Mouse (Mus musculus): ENCODE data around the gene Hdac8.

Gene Hdac8

DNA sequence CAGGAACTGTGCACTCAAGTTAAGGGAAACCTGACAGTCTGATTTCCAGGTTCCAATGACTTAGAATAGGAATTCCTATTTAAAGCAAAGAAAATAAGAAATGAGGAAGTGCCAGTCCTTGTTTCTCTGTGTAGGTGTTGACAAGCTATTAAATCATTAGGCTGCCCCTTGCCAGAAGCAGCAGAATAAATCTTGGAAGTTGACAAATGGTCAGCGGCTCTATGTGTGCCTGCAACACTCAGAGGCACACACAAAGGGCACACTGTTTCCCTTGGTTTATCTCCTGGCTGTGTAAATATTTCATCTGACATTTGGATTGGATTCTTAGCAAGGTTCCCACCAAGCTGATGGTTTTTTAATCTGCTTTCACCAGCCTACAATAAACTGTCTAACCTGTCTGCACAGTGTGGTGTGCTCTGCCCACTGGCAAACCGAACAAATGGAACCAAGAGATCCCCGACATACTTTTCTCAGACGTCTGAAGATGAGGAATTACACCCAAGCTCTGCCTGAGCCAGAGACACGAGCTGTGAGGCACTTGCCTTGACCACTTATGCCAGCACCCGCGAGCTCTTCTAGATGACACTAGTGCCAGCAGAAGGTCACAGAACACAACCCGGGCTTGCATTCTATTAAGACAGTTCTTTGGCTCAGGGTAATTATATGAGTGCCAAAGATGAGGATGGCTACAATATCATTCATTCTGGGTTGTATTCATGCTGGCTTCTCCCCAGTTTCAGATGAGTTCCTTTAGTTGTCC is 165.6 kb downstream of the Hdac8 start:
- peak; percentile 6 for DNase-seq

- no peak for DNase-seq
Measured at GRCm38 (mm10) chrX:102319696-102320095, 185.5 kb downstream of the Hdac8 start.

DNA sequence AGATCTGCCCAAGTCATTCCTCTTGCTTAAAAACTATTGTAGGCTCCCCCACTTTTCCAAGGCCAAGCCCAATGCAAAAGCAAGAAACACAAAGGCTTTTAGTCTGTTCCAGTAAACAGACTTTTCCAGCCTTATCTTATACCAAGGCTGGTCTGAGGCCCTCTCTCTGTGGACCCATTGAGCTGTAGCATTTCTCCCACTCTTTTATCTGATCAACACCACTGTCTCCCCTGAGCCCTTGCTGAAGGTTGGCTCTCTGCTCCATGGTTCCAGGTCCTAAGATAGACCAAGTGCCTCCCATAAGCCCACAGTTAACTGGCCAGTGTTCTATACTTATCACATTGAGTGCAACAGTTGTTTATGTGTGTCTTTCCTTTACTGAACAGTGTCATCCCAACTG is 185.9 kb downstream of the Hdac8 start:
- no peak for DNase-seq

DNA sequence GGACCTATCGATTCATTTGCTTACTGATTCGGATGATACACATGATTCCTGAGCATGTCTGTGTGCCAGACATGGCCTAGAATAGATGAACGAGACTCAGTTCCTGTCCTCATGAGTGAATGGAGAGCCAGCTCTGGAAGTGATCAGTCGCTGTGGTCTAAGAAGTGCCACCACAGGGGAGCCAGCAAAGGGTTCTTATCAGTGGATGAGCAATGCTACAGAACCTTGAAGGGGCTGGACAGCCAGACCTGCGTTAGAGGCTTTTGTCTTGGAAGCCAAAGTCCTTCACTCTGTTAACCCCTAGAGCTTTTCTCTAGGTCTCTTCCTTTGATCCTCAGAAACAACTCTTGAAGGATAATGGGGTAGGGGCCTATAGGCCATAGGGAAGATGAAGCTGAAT is 186.4 kb downstream of the Hdac8 start:
- no peak for DNase-seq

DNA sequence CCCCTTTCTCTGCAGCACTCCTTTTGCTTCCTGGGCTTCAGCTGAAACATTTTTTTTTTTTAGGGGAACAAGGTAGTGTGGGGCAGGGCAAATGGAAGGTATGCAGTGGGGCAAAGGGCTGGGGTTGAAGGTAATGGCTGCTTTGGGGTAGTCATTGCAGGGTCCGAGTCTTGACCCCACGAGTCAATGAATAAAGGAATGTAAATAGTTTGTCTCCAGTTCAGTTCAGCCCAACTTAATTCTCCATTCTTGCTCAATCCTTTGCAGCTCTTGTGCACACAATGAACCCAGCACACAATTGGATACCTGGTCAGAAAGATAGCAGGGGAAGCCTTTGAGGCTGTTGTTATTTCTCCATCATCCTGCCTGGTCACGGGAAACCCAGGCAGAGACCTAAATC is 194.0 kb downstream of the Hdac8 start:
- DNase-seq = no peak

GRCm38 (mm10) chrX:102307511-102307910 is 197.6 kb downstream of the Hdac8 start:
- DNase-seq = no peak

DNA sequence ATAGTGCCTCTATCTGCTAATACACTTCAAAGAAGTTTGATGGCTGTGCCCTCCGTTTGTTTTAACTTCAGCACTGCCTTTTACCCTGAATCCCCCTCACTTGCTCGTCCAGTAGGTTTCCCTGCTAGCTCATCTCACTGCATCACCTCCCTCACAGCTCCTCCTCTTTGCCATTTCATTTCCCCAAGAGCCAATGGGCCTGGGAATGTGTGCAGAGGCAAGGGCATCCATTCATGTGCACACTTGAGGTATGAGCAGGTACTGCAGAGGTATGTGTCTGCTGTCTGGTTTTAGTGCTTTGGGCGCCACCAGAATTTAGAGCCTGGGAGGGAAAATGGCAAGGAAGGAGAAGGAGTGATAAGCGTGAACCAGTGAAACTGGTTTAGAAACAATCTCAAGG is 199.4 kb downstream of the Hdac8 start:
- DNase-seq = no peak

DNA sequence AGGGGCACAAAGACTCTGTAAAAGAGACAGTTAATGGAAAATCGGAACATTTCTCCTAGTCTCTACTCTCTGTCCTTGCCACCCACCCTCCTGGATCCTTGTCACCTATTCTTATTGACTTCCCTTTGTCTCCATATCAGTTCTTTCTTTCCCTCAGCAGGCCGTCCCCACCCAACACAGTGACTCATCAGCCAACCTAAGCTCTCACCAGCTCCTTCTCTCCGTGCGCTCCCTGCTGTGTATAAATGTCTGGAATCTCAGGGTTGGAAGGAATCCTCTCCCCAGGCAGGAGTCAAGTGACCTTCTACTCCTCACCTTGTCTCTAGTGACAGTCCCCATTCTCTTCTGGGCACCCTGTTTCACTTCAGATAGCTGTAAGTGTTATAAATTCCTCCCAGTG is 200.2 kb downstream of the Hdac8 start:
- no peak for DNase-seq

DNA sequence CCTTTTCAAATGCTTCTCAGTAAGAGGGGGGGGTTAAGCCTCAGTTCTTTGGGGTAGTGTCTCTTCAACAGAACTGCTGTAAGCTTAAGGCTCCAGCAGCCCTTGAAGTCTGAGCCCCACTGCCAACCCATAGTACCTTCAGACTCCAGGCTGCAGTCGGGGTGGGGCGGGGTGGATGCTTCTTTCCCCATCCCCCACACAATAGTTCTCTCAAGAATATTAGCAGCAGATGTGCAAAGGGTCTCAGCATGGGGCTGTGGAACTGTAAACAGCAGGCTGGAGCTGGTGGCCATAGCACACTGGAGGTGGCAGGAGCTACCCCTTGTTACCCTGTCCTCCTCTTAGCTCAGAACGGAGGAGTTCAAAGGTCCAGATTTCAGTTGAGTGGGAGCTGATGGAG is 202.7 kb downstream of the Hdac8 start:
- no peak for DNase-seq

DNA sequence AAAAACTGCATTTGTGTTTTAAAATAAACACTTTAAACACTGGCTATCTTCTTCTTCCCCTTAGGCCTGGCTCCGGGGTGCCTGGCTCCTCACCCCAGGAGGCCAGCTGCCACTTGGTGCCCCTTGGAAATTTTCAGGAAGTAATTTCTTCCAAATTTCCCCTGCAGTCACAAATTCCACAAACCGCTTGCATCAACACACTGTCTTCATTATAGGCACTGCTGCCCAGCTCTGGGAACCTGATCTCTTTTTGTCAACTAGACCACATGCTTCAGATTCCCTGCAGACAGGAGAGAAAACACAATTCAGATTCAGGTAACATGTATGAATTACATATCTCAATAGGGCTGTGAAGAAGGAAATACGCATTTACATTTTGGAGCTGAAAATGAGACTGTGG is 220.3 kb downstream of the Hdac8 start:
- DNase-seq = no peak

DNA sequence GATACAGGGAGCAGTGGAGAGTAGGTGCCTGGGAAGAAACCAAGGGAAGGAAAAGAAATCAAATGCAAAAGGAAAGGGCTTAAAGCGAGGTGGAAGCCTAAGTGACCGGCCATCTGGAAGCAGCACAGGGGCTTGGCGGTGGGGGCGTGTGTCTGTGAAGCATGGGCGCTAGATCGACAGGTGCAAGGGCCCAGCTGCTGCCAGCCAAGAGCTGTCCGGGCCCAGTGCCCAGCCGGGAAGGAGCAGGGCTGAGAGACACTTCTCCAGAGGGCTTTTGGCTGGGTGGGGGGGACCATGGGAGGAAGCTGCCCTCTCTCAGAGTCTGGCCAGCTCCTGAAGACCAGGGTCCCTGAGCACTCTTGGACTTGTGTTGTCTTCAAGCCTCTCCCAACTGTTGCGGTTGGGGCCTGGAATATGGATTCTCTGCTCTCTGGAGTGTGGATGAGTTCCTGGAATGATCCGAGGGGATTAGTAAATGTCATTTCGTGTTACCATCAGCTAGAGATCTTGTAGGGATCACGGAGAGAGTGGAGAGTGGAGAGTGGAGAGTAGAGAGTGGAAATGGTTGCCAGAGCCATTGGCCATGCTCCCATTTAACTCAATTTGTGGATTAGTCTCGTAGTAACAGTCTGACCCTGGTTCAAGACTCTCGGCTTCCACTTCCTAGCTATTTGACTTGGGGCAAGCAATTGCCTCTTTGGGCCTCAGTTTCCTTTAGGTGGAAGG is 242.4 kb downstream of the Hdac8 start:
- DNase-seq = no peak

DNA sequence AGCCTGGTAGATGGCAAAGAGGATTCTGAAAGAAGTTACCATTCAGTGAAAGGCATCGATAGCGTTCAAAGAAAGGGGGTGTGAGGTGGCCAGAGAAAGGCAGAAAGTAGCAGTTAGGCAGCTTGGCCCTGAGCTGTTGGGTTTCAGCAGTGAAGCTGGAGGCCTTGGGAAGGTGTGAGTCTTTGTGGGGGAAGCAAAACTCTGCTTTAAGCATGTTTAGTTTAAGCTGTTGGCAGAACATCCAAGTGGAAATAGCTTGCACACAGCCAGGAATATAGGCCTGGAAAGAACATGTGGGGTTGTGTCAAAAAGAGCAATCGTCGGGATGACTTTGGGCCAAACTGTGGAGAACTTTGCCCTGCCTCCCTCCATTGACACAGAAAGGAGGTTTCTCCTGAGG is 245.4 kb downstream of the Hdac8 start:
- DNase-seq = no peak

GRCm38 (mm10) chrX:102253892-102254291 is 251.3 kb downstream of the Hdac8 start:
- DNase-seq = no peak

DNA sequence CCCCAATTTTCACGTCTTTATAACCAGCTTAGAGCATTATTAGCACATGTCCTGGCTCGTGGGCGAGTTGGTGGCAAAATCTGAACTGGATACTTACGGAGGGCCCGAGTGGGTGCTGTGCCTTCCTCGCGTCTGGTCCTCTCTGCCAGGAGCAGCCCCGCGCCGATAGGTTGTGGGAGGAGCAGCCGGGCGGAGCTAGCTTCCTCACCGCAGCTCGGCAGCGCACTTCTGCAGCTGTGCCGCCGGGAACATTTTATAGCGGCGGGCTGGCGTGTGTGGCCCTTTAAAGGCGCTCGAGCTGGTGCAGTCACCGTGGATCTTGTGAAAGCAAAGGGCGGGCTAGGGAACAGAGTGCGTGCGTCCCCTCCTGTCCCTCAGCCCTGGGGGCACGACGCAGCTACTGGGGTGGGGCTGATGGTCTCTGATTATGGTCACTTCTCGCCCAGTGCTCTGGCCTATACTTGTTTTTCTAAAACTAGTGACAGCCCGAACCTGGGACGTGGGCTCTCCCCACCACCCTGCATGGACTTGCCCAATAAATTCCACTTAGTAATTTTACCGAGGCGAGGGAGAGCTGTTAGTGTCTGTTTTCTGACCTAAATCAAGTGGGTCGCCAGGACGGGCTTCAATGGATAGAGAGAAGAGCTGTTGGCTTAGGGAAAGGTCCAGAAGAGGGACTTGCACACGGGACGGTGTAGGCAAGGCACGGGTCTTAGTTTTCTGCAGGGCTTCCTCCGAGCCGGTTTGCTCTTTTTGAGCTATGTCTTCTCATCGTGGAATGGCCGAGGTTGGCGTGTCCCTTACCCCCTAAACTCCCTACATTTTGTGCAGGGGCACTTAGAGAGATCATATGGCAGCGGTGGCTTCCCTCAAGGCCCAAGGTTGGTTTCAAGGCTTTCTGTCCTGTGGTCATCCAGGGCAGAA is 253.0 kb downstream of the Hdac8 start, which contains the start of gene Cited1:
Cited1 (minus strand) TSS at position 245 of the 924 bp plus-strand sequence.
- DNase-seq = peak; percentile 42

- DNase-seq = no peak
Measured at GRCm38 (mm10) chrX:102251221-102251936, 253.8 kb downstream of the Hdac8 start.

DNA sequence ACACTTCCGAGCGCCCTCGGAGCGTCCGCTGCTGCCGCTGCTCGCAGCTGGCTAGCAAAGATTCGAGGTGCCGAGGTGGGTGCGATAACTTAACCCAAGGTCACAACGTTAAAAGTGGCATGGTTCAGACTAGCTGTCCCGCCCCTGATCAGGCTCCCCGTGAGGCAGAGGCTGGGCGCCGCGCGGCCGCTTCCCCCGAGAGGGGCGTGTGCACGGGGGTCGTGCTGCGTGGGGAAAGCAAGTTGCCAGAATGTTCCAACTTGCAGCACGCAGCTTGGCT is 254.3 kb downstream of the Hdac8 start:
- no peak for DNase-seq

DNA sequence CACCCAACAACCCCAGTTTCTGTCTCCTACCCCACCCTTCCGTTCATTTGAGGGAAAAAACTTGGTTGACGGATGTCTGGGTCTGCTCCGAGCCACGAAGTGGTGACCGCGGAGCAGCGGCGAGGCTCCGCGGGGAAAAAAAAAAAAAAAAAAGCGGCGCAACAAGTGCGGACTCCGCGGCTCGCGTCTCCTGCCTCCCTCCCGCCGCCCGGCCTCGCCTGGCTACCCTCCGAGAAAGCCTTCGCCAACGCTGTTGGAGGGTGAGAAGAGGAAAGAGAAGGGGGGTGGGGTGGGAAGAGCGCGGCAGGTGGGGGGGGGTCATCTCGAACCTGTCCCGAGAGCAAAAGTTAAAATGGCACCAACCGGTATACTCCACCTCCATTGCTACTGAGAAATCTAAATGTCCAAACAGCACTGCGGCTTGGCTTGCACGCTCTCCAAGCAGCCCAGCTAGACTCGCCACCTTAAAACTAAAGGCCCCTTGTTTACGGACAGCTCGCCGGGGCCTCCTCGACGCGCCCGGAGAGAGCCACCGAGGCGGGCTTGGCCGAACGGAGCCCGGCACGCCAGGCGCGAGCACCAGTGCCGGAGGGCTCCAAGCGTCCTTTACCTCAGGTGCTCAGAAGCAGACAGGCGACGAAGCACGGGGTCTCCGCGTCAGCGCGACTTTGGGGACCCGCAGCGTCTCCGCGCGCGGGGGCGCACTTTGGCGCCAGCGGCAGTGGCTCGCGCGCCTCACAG is 254.8 kb downstream of the Hdac8 start:
- no peak for DNase-seq

DNA sequence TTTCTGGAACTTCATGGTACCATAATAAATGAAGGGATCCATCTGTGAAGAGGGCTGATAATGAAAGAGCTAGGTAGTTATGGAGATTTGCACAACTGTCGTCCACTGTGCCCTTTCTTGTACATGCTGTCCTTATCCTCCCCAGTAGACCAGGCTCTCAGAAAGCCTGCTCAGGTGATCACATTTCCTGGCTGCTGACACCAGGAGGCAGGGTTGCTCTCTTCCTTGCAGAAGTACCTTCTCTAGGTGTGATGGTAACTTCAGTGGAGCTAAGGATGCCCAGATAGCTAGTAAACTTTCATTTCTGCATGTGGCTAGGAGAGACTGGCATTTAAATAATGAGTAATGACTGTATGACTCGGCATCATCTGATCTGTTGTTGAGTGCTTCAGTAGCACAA is 260.8 kb downstream of the Hdac8 start:
- DNase-seq = no peak

Data from kidney, adult 11 months (tissue).